Mouse (Mus musculus) stomach, embryonic 16.5 days (tissue): ENCODE measurements at regions not wholly inside any gene's neighbourhood (a gene's known extent, or its start where the extent isn't known, plus 50 kb on each side); places are given as distances from the start of the nearest gene placed in this dataset.
"Not testable (repeated sequence)": the region's sequence is repeated elsewhere in the genome, so short reads cannot be mapped to it uniquely, and the experiment has no call there.

ENCODE experiments used
- ATAC-seq: fragments of 200-750 bp; cut with Nextera tagmentation; 2 replicates; pipeline ENCODE4 v1.8.0; 2017; ENCODE audit warnings: moderate number of reproducible peaks, moderate TSS enrichment; ENCODE audit not compliant: insufficient read depth, low FRiP score
- H3K27ac ChIP-seq: fragments of 300-500 bp; sonication (generic); 2 replicates; pipeline ENCODE4 v1.5.1; 2014; ENCODE audit warnings: low read length
- H3K27me3 ChIP-seq: fragments of 300-500 bp; sonication (generic); 2 replicates; pipeline ENCODE4 v1.6.1; 2014; ENCODE audit warnings: low read length, control low read depth, mixed read lengths; ENCODE audit not compliant: control insufficient read depth, insufficient read depth
- H3K36me3 ChIP-seq: fragments of 300-500 bp; sonication (generic); 2 replicates; pipeline ENCODE4 v1.6.1; 2014; ENCODE audit warnings: low read length; ENCODE audit not compliant: control insufficient read depth, insufficient read depth
- H3K4me1 ChIP-seq: fragments of 300-500 bp; sonication (generic); 2 replicates; pipeline ENCODE4 v1.6.1; 2014; ENCODE audit warnings: low read length, control low read depth, mixed read lengths; ENCODE audit not compliant: control insufficient read depth, insufficient read depth
- H3K4me2 ChIP-seq: fragments of 300-500 bp; sonication (generic); 2 replicates; pipeline ENCODE4 v1.6.1; 2014; ENCODE audit warnings: low read depth, low read length, mixed read lengths
- H3K4me3 ChIP-seq: fragments of 300-500 bp; sonication (generic); replicated peaks from 2 replicates; pipeline ENCODE4 v1.5.1; 2014; ENCODE audit warnings: mild to moderate bottlenecking, low read length
- H3K9ac ChIP-seq: fragments of 300-500 bp; sonication (generic); 2 replicates; pipeline ENCODE4 v1.6.1; 2014; ENCODE audit warnings: low read length
- H3K9me3 ChIP-seq: fragments of 300-500 bp; sonication (generic); replicated peaks from 2 replicates; pipeline ENCODE4 v1.6.1; 2016; ENCODE audit warnings: low read length, control low read depth; ENCODE audit not compliant: control insufficient read depth
- WGBS: fragments of 180-500 bp; shearing (Covaris S2); extraction: QIAGEN DNeasy Blood & Tissue Kit; methylation state at CpG from one replicate; pipeline ENCODE4 v1.1.7; 2014; 5-methylcytosine and 5-hydroxymethylcytosine counted together

DNA sequence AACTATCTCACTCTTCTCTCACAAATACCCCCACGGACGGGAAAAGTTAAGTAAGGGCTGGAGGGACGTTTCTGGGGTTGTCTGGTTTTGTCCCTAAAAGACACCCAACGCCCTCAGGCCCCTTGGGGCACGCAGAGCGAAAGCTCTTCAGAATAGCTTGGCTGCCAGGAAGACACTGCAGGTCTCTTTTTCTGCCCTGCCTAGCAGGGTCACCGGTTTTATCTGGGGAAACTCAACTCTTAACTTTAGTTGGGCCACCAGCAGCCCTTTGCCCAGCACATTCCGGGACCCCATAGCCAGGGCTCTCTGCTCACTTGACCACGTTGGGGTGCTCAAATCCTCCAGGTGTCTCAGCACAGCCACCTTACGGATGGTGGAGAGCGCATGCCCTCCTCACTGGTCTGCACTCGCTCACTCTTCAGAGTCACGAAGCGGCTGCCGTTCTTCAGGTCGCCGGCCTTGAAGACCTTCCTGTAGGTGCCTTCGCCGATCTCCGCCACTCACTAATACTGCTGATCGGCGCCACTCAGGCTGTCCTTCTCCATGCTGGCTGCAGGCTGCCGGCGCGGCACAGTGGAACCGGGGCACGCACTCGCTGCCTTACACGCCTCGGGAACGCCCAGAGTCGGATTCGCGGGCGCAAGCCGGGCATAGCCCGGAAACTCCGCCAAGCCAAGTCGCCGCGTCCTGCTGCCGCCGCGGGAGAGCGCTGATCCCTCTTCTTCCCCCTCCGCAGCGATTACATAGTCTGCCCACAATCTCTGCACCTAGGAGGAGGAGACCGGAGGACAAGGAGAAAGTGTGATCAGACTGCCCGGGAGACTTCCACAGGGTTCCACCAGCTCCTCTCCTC lies 83.0 kb downstream of the Ulbp1 start:
- peak overlapping the region; percentile 68 for H3K9ac ChIP-seq
- peaks cover 12% of the 10 kb centered on the region for H3K4me1 ChIP-seq
- peak overlapping the region; percentile 68 for H3K4me3 ChIP-seq
- H3K36me3 ChIP-seq = no peaks in the 10 kb centered on the region
- peak overlapping the region; percentile 99 for H3K4me2 ChIP-seq
- H3K27ac ChIP-seq = no peak overlapping the region
- WGBS = 7% methylated on average over 49 of the region's 49 CpGs
- H3K27me3 ChIP-seq = peaks cover 27% of the 10 kb centered on the region
- no peaks in the 10 kb centered on the region for H3K9me3 ChIP-seq
- peak; percentile 61 for ATAC-seq

DNA sequence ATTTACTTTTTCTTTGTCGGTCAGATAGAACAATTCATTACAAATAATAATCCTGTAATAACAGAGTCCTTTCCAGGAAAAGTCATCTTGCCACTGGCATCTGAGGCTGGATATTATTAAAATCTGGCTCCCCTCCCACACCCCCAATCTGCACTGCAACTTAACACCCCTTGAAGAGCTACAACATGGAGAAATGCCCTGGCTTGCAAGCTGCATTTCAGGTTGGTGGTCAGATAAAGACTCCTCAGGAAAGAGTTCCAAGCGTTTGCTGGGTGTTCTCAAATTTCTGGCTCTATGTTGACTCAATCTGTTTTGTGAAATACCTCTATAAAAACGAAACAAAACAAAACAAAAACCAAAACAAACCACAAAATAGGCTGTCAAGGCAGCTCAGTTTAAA lies 114.6 kb downstream of the Ulbp1 start:
- not testable (repeated sequence) for H3K27me3 ChIP-seq, ATAC-seq, H3K9me3 ChIP-seq, H3K4me3 ChIP-seq, H3K36me3 ChIP-seq, H3K4me2 ChIP-seq, H3K27ac ChIP-seq, H3K4me1 ChIP-seq, H3K9ac ChIP-seq
- 41% methylated on average over 3 of the region's 3 CpGs for WGBS

DNA sequence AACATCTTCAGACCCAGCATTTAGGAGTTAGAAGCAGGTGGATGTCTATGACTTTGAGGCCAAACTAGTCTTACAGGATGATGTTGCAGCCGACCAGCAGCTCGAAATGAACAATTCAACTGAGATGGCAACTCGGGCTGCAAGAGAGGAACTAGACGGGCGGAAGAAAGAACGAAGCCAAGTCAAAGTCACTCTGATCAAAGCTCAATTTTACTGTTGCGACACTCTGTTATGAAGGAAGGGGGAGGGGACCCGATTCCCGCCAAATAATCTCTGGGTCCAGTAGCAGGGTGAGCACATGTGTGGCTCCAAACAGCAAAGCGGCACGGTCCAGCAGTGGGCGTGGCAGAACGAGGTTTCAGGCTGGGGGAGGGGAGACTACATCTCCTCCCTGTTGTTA lies 129.1 kb downstream of the Ulbp1 start:
- 88% methylated on average over 13 of the region's 13 CpGs for WGBS
- not testable (repeated sequence) for H3K27me3 ChIP-seq, H3K9ac ChIP-seq, H3K4me2 ChIP-seq, H3K27ac ChIP-seq, H3K4me1 ChIP-seq, H3K9me3 ChIP-seq, ATAC-seq, H3K4me3 ChIP-seq, H3K36me3 ChIP-seq

DNA sequence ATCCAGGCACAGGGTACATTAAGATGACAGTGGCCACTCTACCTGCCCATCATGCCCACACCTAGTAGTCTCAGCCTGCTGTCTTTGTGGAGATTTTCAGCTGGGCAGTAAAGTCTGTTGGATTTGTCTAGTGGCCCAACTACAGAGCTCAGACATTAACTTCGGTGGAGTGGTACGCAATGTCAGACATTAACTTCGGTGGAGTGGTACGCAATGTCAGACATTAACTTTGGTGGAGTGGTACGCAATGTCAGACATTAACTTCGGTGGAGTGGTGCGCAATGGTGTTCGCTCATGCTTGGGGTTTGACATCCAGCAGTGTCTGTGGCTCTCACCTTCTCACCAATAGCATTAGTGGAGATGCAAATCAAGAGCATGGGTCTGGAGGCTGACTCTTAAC lies 129.7 kb downstream of the Ulbp1 start:
- H3K27ac ChIP-seq, H3K36me3 ChIP-seq, H3K27me3 ChIP-seq, ATAC-seq, H3K9ac ChIP-seq, H3K9me3 ChIP-seq, H3K4me1 ChIP-seq, H3K4me3 ChIP-seq, H3K4me2 ChIP-seq: not testable (repeated sequence)
- WGBS = 97% methylated on average over 8 of the region's 8 CpGs

DNA sequence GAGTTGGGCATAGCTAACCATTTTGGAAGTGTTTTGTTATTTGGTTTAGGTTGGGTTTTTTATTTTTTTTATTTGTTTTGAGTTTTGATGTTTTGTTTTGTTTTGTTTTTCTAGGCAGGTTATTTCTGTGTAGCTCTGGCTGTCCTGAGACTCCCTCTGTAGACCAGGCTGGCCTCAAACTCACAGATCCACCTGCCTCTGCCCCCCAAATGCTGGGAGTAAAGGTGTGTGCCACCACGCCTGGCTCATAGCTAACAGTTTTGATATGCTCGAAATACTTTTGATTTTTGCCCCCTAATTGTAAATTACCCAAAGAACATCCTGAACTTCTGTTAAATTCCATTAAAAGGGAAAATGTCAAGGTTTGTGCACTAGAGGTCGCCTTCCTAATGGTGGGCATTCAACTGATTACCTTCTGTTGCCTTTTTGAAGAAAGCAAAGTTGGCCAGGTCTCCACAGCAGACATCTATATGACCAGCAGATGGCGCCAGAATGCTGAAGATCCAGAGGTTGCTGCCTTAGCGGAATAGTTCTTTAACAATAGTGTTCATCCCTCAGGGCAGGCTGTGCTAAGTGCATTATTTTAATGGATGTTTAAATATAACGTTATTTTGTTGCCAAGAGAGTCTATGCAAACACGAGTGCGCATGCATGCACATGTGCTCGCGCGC lies 121.2 kb upstream of the Cnksr3 start:
- Histone ChIP-seq H3K27ac (no peak overlapping the region), H3K9ac (no peak overlapping the region), H3K27me3 (no peaks in the 10 kb centered on the region), H3K4me3 (no peak overlapping the region), H3K36me3 (no peaks in the 10 kb centered on the region), H3K9me3 (no peaks in the 10 kb centered on the region), H3K4me1 (no peaks in the 10 kb centered on the region), H3K4me2 (no peak overlapping the region)
- ATAC-seq = peak; percentile 69
- 42% methylated on average over 11 of the region's 11 CpGs for WGBS

DNA sequence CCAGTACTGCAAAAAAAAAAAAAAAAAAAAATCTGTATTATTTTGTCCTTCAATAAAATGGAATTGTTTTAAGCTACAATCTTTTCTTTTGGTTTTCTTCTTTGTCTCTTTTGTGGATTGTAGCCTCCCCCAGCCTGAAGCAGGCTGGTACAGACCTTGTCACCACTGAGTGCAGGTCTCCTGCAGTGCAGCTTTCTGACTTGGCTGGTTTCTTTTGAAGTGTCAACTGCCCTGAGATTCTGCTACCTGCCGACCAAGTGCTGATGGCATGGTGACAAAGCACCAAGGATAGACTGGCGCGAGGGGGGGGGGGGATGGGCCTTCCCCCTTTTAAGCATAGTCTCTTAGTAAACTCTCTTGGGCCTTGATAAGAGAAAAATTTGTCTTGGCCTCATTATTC lies 116.2 kb upstream of the Cnksr3 start:
- Histone ChIP-seq H3K9ac (no peak overlapping the region), H3K4me3 (no peak overlapping the region), H3K36me3 (no peaks in the 10 kb centered on the region), H3K4me1 (no peaks in the 10 kb centered on the region), H3K27ac (no peak overlapping the region), H3K4me2 (no peak overlapping the region), H3K27me3 (no peaks in the 10 kb centered on the region), H3K9me3 (no peaks in the 10 kb centered on the region)
- WGBS = 13% methylated on average over 3 of the region's 3 CpGs
- no peak for ATAC-seq

DNA sequence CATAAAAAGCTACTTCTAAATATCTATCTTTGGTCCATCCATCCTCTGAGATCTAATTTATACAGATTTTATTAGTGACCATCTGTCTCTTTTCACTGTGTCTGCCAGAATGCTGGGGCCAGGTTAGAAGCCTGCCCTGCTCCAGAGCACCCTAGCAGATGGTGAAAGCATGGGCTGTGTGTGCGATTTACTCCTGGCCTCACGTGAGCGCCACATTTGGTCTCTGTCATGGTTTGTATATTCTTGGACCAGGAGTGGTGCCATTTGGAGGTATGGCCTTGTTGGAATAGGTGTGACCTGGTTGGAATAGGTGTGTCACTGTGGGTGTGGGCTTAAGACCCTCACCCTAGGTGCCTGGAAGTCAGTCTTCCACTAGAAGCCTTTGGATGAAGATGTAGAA lies 115.0 kb upstream of the Cnksr3 start:
- H3K4me3 ChIP-seq, H3K9ac ChIP-seq, H3K27me3 ChIP-seq, H3K4me2 ChIP-seq, H3K4me1 ChIP-seq, H3K27ac ChIP-seq, H3K36me3 ChIP-seq, ATAC-seq, H3K9me3 ChIP-seq: not testable (repeated sequence)
- 89% methylated on average over 3 of the region's 3 CpGs for WGBS

DNA sequence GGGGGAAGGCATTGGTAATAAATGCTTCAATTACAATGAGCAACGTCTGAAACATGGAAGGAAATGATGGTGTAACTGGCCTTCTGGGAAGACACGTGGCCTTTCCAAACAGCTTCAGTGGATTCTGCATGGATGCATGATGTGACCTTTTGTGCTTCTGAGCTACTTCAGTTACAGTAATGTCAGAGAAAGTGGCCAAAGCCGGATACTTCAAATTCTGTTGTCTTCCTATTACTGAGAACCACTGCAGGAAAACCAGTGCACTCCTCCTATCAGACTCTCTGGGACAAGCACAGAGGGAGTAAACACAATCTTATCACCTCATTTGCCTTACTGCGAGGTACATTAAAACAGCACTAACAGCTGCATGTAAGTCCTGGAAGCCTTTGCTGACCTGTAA lies 113.0 kb upstream of the Cnksr3 start:
- no peaks in the 10 kb centered on the region for H3K27me3 ChIP-seq
- no peaks in the 10 kb centered on the region for H3K4me1 ChIP-seq
- H3K27ac ChIP-seq = no peak overlapping the region
- H3K4me2 ChIP-seq = no peak overlapping the region
- no peak overlapping the region for H3K9ac ChIP-seq
- no peak overlapping the region for H3K4me3 ChIP-seq
- 51% methylated on average over 4 of the region's 4 CpGs for WGBS
- H3K36me3 ChIP-seq = no peaks in the 10 kb centered on the region
- no peaks in the 10 kb centered on the region for H3K9me3 ChIP-seq
- ATAC-seq = no peak

DNA sequence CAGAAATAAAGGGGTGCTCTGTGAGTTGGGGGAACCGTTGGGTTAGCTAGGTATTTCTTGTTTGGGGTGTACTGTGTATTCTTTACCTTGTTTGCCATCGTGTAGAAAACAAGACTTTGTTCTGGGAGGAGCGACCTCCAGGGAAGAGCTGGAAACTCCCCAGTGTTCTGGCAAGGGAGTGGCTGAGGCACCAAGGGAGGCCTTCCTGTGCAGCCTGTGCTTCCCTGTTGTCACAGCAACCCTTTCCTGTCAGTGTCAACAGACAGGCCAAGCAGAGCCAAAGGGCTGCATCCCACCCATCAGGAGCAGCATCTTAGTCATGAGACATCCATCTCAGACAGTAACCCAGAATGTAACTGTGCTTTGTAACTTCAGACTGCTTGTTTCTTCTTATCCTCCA lies 111.2 kb upstream of the Cnksr3 start:
- Histone ChIP-seq H3K4me2 (no peak overlapping the region), H3K36me3 (no peaks in the 10 kb centered on the region), H3K9ac (no peak overlapping the region), H3K27ac (no peak overlapping the region), H3K9me3 (no peaks in the 10 kb centered on the region), H3K27me3 (no peaks in the 10 kb centered on the region), H3K4me1 (no peaks in the 10 kb centered on the region), H3K4me3 (no peak overlapping the region)
- ATAC-seq = no peak
- 24% methylated on average over 3 of the region's 3 CpGs for WGBS
